Mouse (Mus musculus): Measurements from ENCODE around the gene Ctcfl.

Gene Ctcfl

DNA sequence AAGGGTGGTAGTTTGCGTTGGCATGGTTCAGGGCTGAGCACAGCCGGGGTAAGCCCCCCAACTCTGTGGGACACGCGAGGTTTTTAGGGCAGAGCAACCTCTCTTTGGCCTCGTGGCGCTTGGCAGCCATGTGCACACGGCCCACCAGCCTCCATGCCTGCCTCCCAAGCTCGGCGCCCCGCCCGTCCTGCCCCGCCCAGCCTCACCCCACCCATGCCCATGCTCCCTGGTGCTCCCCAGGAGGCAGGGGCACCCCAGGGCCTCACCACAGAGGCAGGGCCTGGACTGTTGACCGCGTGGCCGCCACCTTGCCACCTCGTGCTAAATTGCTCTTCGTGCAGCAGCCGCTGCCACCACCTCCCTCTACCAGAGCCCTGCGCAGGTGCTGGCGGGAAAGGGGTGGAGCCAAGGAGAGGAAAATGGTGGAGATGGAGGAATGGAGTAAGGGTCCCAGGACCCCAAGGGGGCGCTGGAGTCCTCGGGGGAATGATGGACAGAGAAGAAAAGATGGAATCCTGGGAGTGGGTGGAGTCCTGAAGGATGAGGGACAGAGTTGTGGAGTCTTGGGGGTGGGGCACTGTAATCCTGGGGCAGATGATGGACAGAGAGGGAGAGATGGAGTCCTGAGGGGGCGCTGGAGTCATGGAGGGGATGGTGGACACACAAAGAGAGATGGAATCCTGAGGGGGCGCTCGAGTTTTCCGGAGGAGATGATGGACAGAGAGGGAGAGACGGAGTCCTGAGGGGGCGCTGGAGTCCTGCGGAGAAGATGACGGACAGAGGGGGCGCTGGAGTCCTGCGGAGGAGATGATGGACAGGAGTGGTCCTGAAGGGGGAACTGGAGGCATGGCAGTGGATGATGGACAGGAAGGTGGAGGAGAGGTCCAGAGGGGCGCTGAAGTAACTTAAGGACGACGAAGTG, at the start of gene Ctcfl:
Ctcfl (minus strand) TSS at position 503 of the 922 bp plus-strand sequence.
- DNase-seq = no peak

- DNase-seq = no peak
Observed at GRCm38 (mm10) chr2:173168411-173168851, 49.1 kb upstream of the Ctcfl start.

- DNase-seq = no peak
Observed at GRCm38 (mm10) chr2:173165357-173165756, 46.0 kb upstream of the Ctcfl start.

DNA sequence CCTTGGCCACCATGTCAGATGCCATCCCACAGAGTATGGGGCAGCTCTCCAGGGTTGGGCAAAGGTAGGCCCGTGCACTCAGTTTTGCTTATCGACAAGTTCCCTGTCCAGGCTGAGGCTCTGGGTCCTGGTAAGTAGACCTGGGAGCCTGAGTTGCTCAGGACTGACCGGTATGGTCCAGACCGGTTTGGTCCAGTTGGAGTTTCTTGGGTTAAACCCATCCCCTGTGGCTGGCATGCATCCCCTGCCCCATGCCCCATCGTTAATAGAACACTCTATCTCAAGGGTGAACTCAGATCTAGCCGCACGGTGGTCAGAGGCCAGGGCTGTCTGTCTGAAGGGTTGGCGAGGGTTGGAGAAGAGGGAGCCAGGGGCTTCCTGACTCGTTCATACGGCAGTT, 45.6 kb upstream of the Ctcfl start:
- no peak for DNase-seq

GRCm38 (mm10) chr2:173164358-173164757, 45.0 kb upstream of the Ctcfl start:
- DNase-seq = peak; percentile 40 to 42

DNA sequence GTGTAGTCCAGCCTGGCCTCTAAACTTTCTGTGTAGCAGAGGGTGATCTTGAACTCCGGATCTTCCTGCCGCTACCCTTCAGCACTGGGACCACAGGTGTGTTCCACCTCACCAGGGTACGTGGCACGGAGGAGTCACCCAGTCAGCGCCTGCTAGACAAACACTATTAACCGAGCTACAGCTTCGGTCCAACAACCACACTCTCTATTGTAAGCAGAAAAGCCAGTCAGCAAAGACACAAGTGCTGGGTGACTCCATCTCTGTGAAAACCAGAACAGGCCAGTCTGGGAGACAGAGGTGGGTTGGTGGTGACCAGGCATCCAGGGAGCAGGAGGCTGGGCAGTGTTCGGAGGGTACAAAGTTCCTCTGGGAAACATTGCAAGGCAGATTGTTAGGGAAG, 44.1 kb upstream of the Ctcfl start:
- DNase-seq = no peak

- DNase-seq = peak; percentile 62 to 69
Observed at GRCm38 (mm10) chr2:173159354-173160311, 40.3 kb upstream of the Ctcfl start.

DNA sequence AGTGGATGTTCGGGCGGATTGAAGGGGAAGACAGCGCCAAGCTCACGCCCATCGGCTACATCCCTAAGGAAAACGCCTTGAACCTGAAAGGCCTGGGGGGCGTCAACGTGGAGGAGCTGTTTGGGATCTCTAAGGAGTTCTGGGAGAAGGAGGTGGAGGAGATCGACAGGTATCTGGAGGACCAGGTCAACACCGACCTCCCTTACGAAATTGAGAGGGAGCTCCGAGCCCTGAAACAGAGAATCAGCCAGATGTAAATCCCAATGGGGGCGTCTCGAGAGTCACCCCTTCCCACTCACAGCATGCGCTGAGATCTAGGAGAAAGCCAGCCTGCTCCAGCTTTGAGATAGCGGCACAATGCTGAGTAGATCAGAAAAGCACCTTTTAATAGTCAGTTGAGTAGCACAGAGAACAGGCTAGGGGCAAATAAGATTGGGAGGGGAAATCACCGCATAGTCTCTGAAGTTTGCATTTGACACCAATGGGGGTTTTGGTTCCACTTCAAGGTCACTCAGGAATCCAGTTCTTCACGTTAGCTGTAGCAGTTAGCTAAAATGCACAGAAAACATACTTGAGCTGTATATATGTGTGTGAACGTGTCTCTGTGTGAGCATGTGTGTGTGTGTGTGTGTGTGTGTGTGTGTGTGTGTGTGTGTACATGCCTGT, 39.2 kb upstream of the Ctcfl start:
- no peak for DNase-seq

DNA sequence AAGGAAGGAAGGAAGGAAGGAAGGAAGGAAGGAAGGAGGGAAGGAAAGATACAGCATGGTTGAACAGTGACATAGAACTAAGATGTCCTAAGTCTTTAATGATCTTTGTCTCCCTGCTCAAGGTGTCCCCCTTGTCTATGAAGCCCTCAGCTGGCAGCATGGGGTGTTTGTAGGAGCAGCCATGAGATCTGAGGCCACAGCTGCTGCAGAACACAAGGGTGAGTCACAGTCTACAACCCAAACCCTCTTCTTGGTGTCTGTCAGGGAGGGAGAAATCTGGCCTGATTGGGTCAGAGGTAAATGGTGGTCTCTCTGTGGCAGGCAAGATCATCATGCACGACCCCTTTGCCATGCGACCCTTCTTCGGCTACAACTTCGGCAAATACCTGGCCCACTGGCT, 38.5 kb upstream of the Ctcfl start:
- DNase-seq = no peak

DNA sequence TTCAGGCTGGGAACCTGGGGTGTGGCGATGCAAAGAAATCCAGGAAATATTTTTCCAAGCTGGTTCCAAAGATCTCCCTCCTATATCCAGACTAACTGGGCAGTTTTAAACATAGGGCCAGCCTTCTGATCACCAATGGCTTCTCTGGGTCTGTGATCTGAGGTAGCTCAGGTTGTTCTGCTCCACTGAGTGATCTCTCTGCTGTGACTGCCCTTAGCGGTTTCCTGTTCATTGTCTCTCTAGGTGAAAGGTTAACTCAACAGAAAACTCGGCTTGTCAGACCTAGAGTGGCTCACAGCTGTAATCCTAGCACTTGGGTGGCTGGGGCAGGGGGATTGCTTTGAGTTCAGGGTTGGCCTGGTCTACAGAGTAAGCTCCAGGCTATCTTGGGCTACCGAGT, 38.1 kb upstream of the Ctcfl start:
- DNase-seq = no peak

DNA sequence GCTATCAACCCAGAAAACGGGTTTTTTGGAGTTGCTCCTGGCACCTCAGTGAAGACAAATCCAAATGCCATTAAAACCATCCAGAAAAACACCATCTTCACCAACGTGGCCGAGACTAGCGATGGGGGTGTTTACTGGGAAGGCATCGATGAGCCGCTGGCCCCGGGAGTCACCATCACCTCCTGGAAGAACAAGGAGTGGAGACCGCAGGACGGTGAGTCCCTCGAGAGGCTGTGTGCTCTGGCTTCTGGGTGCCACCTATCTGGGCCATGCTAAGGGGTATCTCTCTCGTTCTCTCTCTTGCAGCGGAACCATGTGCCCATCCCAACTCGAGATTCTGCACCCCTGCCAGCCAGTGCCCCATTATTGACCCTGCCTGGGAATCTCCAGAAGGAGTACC, 37.6 kb upstream of the Ctcfl start:
- no peak for DNase-seq

DNA sequence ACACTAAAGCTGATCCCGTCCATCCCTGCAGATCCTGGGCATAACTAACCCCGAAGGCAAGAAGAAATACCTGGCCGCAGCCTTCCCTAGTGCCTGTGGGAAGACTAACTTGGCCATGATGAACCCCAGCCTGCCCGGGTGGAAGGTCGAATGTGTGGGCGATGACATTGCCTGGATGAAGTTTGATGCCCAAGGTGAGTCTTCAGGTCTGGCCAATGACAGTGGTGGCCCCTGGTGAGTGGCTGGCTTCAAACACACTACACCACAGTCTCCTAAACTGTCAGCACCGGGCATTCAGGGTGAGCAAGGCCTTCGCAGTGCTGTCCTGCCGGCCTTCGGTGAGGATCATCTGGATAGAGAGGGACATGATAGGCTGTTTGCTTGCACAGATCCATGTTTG, 36.6 kb upstream of the Ctcfl start:
- no peak for DNase-seq

- DNase-seq = no peak
Observed at GRCm38 (mm10) chr2:173154962-173155361, 35.6 kb upstream of the Ctcfl start.

- no peak for DNase-seq
Observed at GRCm38 (mm10) chr2:173154513-173154912, 35.2 kb upstream of the Ctcfl start.

GRCm38 (mm10) chr2:173153266-173153665, 33.9 kb upstream of the Ctcfl start:
- no peak for DNase-seq

DNA sequence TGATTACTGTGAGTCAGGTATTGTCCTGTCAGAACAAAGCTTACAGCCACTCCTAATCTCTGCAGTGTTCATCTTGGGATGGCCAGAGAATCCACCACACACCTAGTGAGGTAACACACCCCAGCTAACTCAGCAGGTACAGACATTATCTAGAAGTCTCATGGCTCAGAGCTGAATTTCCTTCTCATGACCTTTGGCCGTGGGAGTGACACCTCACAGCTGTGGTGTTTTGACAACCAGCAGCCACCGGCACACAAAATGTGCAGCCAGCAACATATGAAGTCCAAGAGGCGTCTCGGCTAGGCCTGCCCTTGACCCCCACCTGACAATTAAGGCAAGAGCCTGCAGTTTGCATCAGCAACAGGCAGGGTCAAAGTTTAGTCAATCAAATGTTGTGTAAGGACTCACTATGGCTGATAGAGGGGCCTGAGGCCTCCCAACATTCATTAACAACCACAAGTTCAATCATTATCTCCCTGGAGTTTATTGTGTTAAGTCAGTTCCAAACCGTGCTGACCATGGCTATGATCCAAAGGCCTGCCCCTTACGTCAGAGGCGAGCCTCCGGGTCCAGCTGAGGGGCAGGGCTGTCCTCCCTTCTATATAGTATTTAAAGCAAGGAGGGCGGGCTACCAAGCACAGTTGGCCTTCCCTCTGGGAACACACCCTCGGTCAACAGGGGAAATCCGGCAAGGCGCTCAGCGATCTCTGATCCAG, 33.3 kb upstream of the Ctcfl start, which contains the start of gene Pck1:
Pck1 (plus strand) TSS at position 613 of the 716 bp plus-strand sequence.
- no peak for DNase-seq

DNA sequence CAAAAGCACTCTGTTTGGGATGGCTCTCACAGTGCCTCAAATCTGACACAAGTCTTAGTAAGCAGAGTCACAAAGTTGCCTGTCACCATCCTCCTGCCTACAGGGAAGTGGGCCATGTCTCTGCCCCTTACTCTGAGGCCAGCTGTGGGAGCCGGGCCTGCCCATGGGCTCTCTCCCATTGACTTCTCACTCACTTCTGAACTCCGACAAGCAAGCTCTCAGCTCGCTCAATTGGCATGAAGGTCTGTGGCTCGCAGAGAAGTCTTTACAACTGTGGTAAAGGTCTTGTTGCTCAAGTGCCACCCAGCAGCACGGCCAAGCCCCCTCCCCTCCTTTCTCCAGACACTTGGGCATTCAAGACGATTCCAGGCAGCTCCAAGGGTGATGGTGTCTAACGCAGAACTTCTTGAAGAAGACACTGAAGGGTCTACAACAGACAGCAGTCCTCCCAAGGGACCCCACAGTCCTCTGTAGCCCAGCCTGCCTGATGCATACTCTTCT, 32.5 kb upstream of the Ctcfl start:
- DNase-seq = no peak

DNA sequence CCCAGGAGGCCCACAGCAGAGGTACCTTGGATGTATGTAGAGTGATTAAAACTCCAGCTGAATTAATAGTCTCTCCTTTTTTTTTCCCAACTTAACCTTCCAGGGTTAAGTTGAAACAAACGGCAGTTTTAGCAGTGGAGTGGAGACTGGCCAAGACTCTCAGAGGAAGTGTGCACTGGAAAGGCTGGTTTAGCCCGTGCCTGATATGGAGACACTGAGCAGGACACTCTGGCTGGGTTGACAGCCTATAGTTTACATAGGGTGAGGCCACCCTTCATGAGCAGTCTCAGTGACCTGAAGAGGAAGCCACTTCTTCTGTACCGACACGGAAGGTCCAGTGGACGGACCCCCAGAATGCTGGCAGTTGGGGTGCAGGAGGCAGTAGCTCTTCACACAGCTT, 32.0 kb upstream of the Ctcfl start:
- DNase-seq = no peak

- DNase-seq = no peak
Observed at GRCm38 (mm10) chr2:173148001-173148400, 28.7 kb upstream of the Ctcfl start.

DNA sequence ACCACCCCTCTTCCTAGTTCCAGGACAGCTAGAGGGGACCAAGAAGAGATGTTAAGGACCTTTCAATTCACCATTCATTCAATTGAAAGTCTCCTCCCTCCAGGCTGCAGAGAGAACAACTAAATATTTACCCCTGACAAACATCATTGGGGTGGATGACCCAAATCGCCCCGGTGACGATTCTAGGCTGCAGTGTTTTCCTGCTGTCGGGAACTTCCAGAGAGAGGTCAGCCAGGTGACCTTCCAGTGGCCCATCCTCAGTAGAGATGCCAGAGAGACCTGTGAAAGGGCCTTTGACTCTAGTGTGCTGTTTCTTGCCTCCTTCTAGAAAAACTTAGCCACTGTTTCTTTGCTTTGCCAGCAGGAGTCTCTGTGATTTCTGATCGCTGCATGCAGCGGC, 27.4 kb upstream of the Ctcfl start:
- DNase-seq = no peak

GRCm38 (mm10) chr2:173145808-173146207, 26.5 kb upstream of the Ctcfl start:
- DNase-seq = no peak

DNA sequence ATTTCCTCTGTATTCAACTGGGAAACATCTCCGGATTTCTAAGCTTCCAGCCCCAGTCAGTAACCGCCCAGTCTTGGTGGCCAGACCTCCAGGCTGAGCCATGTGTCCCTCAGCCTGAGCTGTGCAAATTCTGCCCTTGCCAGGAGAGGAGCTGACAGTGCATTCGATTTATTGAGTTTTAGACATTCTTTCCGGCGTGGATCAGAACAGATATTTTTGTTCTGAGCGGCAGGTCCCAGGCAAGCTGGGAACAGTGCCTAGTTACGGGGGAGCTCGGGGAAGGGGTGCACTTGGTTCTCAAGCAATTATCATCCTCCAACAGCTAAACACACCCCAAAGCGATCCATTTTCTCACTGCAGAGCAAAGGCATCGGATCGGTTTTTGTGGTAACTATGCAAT, 24.3 kb upstream of the Ctcfl start:
- DNase-seq = no peak
